Mouse (Mus musculus) intestine, embryonic 16.5 days (tissue): ENCODE measurements at regions not wholly inside any gene's neighbourhood (a gene's known extent, or its start where the extent isn't known, plus 50 kb on each side); places are given as distances from the start of the nearest gene placed in this dataset.

ENCODE experiments used
- ATAC-seq: fragments of 200-750 bp; cut with Nextera tagmentation; 2 replicates; pipeline ENCODE4 v1.8.0; 2017; ENCODE audit warnings: moderate TSS enrichment, moderate library complexity
- H3K27ac ChIP-seq: fragments of 300-500 bp; sonication (generic); 2 replicates; pipeline ENCODE4 v1.5.1; 2014; ENCODE audit warnings: mild to moderate bottlenecking, low read length
- H3K27me3 ChIP-seq: fragments of 300-500 bp; sonication (generic); replicated peaks from 2 replicates; pipeline ENCODE4 v1.6.1; 2014; ENCODE audit warnings: low read length, control low read depth, mixed read lengths; ENCODE audit not compliant: control insufficient read depth, insufficient read depth
- H3K36me3 ChIP-seq: fragments of 300-500 bp; sonication (generic); 2 replicates; pipeline ENCODE4 v1.6.1; 2014; ENCODE audit warnings: low read length, control low read depth; ENCODE audit not compliant: control insufficient read depth, insufficient read depth
- H3K4me1 ChIP-seq: fragments of 300-500 bp; sonication (generic); 2 replicates; pipeline ENCODE4 v1.6.1; 2014; ENCODE audit warnings: low read length, control low read depth, mixed read lengths; ENCODE audit not compliant: control insufficient read depth, insufficient read depth
- H3K4me2 ChIP-seq: fragments of 300-500 bp; sonication (generic); 2 replicates; pipeline ENCODE4 v1.6.1; 2014; ENCODE audit warnings: low read depth, low read length, control low read depth
- H3K4me3 ChIP-seq: fragments of 300-500 bp; sonication (generic); 2 replicates; pipeline ENCODE4 v1.5.1; 2014; ENCODE audit warnings: mild to moderate bottlenecking, low read length
- H3K9ac ChIP-seq: fragments of 300-500 bp; sonication (generic); 2 replicates; pipeline ENCODE4 v1.6.1; 2014; ENCODE audit warnings: low read depth, low read length
- H3K9me3 ChIP-seq: fragments of 300-500 bp; sonication (generic); 2 replicates; pipeline ENCODE4 v1.6.1; 2016; ENCODE audit warnings: low read length, control low read depth; ENCODE audit not compliant: control insufficient read depth
- WGBS: fragments of 180-500 bp; shearing (Covaris S2); extraction: QIAGEN DNeasy Blood & Tissue Kit; methylation state at CpG from one replicate; pipeline ENCODE4 v1.1.7; 2014; 5-methylcytosine and 5-hydroxymethylcytosine counted together

DNA sequence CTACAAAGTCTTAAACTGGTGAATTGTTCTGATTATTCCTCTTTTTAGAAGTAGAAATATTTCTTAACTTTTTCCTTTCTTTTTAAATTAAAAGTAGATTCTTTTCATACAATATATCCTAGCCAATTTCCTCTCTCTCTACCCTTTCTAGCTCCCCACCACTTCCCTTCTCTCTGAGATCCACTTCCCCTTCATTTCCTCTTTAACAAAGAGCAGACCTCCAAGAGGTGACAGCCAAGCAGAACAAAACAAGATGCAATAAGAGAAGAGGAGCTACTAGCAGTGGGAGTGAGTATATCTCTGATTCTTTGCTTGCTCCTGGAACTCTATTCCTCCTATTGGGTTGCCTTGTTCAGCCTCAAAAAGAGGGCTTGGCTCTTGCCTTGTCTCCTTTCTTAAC, 203.7 kb downstream of the Gm9733 start:
- no peaks in the 10 kb centered on the region for H3K4me1 ChIP-seq
- no peak overlapping the region for H3K4me3 ChIP-seq
- H3K9ac ChIP-seq = no peak overlapping the region
- ATAC-seq = no peak
- no peak overlapping the region for H3K27ac ChIP-seq
- no peak overlapping the region for H3K4me2 ChIP-seq
- no peaks in the 10 kb centered on the region for H3K9me3 ChIP-seq
- H3K36me3 ChIP-seq = no peaks in the 10 kb centered on the region
- H3K27me3 ChIP-seq = no peaks in the 10 kb centered on the region

DNA sequence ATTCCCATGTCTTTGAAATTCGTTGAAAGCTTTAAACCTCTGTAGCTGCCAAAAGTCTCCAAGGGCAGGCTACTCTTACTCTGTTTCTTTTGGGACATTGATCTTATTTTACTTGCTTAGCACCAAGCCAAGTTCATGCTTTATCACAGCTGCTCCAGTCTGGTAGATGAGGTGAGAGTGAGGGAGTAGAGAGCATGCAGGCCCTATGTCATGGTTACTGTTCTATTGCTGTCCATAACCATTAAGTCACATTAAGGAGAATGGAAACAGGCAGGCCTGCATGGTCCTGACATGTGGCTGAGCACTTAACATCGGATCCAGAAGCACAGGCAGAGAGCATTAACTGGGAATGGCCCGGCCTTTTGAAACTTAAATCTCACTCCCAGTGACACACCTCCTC, 203.1 kb downstream of the Gm9733 start:
- Histone ChIP-seq H3K4me2 (no peak overlapping the region), H3K9me3 (no peaks in the 10 kb centered on the region), H3K36me3 (no peaks in the 10 kb centered on the region), H3K27ac (no peak overlapping the region), H3K4me3 (no peak overlapping the region), H3K9ac (no peak overlapping the region), H3K27me3 (no peaks in the 10 kb centered on the region), H3K4me1 (no peaks in the 10 kb centered on the region)
- WGBS = 79% methylated on average over 3 of the region's 3 CpGs
- ATAC-seq = peak; percentile 33; the same call in 1 of the 2 replicates

DNA sequence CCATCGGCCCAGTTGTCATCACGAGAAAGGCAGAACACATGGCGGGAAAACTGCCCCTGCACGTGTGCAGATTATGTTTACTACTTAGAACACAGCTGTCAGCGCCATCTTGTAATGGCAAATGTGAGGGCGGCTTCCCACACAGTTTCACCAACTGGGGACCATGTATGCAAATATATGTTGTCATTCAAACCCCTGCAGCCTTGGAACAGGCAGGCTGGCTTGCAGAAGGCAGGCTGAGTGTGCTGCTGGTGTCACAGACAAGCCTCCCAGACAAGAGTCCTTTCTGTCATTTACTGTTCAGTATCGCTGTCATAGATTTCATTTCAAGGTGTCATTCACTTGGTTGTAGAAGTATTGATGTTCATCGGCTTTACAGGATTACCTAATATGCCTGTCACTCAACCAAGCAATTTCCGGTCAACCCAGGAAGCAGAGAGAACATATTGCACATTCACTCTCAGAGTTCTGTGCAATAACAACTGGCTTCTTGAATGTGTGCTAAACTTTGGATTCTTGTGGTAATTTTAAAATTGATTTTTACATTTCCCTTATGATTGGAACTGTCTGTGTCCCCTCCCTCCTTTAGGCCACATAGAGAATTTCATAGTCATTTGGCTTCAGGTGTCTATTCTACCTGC, 202.3 kb downstream of the Gm9733 start:
- no peak overlapping the region for H3K9ac ChIP-seq
- no peak overlapping the region for H3K4me2 ChIP-seq
- H3K9me3 ChIP-seq = no peaks in the 10 kb centered on the region
- H3K27ac ChIP-seq = no peak overlapping the region
- no peak overlapping the region for H3K4me3 ChIP-seq
- 87% methylated on average over 9 of the region's 9 CpGs for WGBS
- no peaks in the 10 kb centered on the region for H3K36me3 ChIP-seq
- ATAC-seq = no peak
- H3K4me1 ChIP-seq = no peaks in the 10 kb centered on the region
- H3K27me3 ChIP-seq = no peaks in the 10 kb centered on the region

DNA sequence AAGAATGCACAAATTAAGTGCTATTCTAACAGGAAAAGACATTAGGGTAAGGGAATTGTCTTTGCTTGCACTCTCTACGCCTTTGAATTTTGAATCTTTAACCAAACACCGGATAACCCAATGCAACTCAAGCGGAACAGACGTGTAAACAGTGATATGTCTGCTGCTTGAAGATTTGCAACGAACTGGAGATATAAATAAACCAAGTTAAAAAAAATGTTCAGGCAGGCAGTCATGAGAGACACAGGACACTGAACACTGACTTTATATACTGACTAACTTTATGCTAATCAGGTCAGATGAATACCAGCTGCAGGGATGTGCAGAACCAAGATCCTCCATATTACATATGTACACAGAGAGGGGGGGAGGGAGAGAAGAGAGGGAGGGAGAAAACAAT, 200.0 kb downstream of the Gm9733 start:
- Histone ChIP-seq H3K4me1 (no peaks in the 10 kb centered on the region), H3K27ac (no peak overlapping the region), H3K9me3 (no peaks in the 10 kb centered on the region), H3K4me3 (no peak overlapping the region), H3K9ac (no peak overlapping the region), H3K36me3 (no peaks in the 10 kb centered on the region), H3K4me2 (no peak overlapping the region), H3K27me3 (no peaks in the 10 kb centered on the region)
- 0 out of 2 replicates have a peak, but pooled peaks have one; percentile 42 for ATAC-seq
- WGBS = 35% methylated on average over 5 of the region's 5 CpGs

DNA sequence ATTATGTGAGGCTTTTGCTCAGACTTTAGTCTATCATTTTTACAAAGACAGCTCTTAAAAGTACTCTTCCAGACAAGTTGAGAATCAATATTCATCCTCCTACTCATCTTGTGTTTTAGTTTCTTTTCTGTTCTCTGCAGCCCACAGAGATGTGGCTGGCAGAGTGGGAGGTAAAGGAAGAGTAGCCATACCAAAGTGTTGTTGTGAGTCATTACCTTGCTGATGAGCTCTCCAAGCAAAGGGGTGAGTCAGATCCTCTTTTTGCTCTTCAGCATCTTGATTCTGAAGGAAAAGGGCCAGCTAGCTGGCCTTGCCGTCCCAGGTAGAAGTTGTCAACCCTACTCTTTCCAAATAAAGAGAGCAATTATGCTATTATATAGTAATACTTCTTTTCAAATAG, 192.6 kb downstream of the Gm9733 start:
- H3K4me2 ChIP-seq = no peak overlapping the region
- ATAC-seq = no peak
- 81% methylated on average over 1 of the region's 1 CpGs for WGBS

DNA sequence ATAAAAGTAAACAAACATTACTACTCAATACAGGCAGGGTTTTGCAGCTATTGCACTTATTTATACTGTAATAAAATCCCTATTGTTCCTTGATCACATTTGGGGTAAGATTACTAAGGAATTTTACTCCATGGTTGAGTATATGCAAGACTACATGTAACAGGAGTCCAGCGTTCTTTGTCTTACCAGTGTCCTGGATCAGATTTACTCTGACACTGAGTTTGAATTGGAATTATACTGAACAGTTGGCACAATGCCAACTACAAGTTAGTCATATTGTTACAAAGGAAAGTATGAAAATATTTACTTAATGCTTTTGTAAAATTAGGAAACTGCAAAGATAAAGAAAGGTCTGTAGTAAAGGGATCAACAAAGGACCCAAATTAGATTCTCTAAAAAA, 178.4 kb downstream of the Gm9733 start:
- WGBS = 51% methylated on average over 1 of the region's 1 CpGs
- H3K9me3 ChIP-seq = no peaks in the 10 kb centered on the region
- no peaks in the 10 kb centered on the region for H3K4me1 ChIP-seq
- H3K4me3 ChIP-seq = no peak overlapping the region
- ATAC-seq = no peak
- no peak overlapping the region for H3K4me2 ChIP-seq
- H3K36me3 ChIP-seq = no peaks in the 10 kb centered on the region
- no peak overlapping the region for H3K9ac ChIP-seq
- no peaks in the 10 kb centered on the region for H3K27me3 ChIP-seq
- H3K27ac ChIP-seq = no peak overlapping the region

More for the DNA sequence above, 192.6 kb downstream of the Gm9733 start:
- no peaks in the 10 kb centered on the region for H3K9me3 ChIP-seq
- no peak overlapping the region for H3K9ac ChIP-seq
- H3K27ac ChIP-seq = no peak overlapping the region
- no peaks in the 10 kb centered on the region for H3K36me3 ChIP-seq
- H3K4me3 ChIP-seq = no peak overlapping the region
- no peaks in the 10 kb centered on the region for H3K27me3 ChIP-seq
- no peaks in the 10 kb centered on the region for H3K4me1 ChIP-seq

DNA sequence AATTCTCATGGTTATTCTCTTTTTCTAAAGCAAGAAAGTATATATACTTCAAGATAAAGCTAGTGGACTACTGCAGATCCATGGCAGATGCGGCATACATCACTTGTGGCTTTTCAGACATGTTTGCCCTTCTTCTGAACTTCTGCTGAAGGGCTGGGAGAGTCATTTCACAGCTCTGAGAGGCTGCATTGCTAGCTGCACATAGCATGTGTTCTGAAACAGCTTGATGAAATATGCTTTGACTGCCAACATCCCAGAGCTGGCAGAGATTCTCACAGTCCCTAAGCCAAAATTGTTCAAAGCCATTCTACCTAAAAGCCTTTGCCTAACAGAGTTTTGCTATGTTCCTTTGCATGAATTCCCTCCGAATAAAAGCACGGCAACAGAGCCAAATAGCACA, 177.9 kb downstream of the Gm9733 start:
- Histone ChIP-seq H3K4me1 (no peaks in the 10 kb centered on the region), H3K9me3 (no peaks in the 10 kb centered on the region), H3K27ac (no peak overlapping the region), H3K9ac (no peak overlapping the region), H3K4me2 (no peak overlapping the region), H3K27me3 (no peaks in the 10 kb centered on the region), H3K4me3 (no peak overlapping the region), H3K36me3 (no peaks in the 10 kb centered on the region)
- no peak for ATAC-seq
- 73% methylated on average over 3 of the region's 3 CpGs for WGBS

DNA sequence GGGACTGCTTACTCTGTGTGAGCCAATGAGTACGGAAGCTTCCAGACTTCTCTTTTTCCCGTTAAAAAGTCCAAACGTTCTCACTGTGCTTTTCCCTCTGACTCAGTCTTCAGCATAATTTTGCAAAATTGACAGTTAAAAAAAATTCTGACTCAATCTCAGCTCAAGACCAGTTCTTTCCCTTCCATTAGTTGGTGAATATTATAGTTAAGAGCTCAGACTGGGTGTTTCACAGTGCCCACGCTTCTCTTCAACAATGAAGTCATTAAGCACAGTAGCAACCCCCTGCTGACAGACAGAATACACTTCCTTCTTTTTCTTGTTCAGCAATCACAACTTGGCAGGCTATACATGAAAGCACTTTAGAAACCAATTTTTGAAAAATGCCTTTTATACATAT, 175.4 kb downstream of the Gm9733 start:
- ATAC-seq = no peak
- Histone ChIP-seq H3K9me3 (no peaks in the 10 kb centered on the region), H3K4me2 (no peak overlapping the region), H3K4me3 (no peak overlapping the region), H3K9ac (no peak overlapping the region), H3K4me1 (no peaks in the 10 kb centered on the region), H3K27ac (no peak overlapping the region), H3K27me3 (no peaks in the 10 kb centered on the region), H3K36me3 (no peaks in the 10 kb centered on the region)
- 78% methylated on average over 4 of the region's 4 CpGs for WGBS

DNA sequence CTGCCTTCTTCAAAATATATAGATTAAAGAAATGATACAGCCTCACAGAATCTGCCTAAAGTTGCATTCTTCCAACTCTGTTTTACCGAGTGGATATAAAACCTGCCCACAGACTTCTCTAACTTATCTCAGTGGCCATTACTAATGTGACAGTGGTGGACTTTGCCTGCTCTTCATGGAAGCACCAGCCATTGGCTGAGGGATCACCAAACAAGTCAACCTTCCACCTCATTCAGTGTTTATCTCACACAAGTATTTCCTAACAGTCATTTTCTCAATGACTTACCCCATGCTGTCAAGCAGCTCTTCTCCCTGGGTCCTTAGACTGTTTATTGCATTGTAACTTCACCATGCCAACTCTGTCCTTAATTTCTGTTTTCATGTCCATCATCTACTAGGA, 174.3 kb downstream of the Gm9733 start:
- Histone ChIP-seq H3K4me3 (no peak overlapping the region), H3K9me3 (no peaks in the 10 kb centered on the region), H3K9ac (no peak overlapping the region), H3K27ac (no peak overlapping the region), H3K4me1 (no peaks in the 10 kb centered on the region), H3K36me3 (no peaks in the 10 kb centered on the region), H3K4me2 (no peak overlapping the region), H3K27me3 (no peaks in the 10 kb centered on the region)
- WGBS = 76% methylated on average over 1 of the region's 1 CpGs
- ATAC-seq = 0 out of 2 replicates have a peak, but pooled peaks have one; percentile 44

DNA sequence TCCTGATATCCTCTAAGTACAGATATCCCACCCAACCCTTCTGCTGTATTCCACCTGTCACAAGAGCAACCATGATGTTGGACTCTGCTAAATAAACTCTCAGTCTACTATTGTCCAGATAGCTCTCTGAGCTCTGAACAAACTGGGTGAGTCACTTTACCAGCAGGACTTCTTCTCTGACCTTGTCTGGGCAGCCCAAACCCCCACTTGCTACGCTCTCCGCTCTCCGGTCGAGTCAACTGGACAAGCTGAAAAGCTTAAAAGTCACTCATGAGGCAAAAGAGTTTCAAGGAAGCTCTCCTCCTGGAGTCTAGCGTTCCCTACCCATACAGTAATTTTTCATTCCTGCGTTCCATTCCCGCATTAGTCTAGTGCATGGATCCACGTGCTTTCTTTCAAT, 173.2 kb downstream of the Gm9733 start:
- no peaks in the 10 kb centered on the region for H3K36me3 ChIP-seq
- no peak overlapping the region for H3K4me3 ChIP-seq
- H3K4me2 ChIP-seq = no peak overlapping the region
- H3K9ac ChIP-seq = no peak overlapping the region
- no peaks in the 10 kb centered on the region for H3K27me3 ChIP-seq
- H3K4me1 ChIP-seq = no peaks in the 10 kb centered on the region
- H3K27ac ChIP-seq = no peak overlapping the region
- WGBS = 93% methylated on average over 8 of the region's 8 CpGs
- H3K9me3 ChIP-seq = no peaks in the 10 kb centered on the region
- no peak for ATAC-seq
